Mouse (Mus musculus) left cerebral cortex, postnatal 36 days (tissue): ENCODE results near the gene Stk33. TPM values are rescaled to one million over a fixed set of nuclear protein-coding genes. Genes with fewer than 3 reads are reported as not detected.

ENCODE experiments used
- DNase-seq, 2 experiments: peaks; one replicate each; pipeline ENCODE4 v3.0.0; 2021 to 2022; ENCODE audit warnings: low spot score in 2 of 2, mixed read lengths in 1 of 2
- intact Hi-C: fragments of 180-260 bp; cut with DNase I; formaldehyde crosslinking; loops from one replicate; pipeline ENCODE4 v1.15.1; 2025
- total RNA-seq, 2 experiments: library from RNA; stranded (reverse); gene quantifications; 2 replicates each; pipeline ENCODE4 v1.2.3; 2021

Gene Stk33
- total RNA-seq, 2 experiments from 2014 or later: 0.70 to 0.76 TPM

DNA sequence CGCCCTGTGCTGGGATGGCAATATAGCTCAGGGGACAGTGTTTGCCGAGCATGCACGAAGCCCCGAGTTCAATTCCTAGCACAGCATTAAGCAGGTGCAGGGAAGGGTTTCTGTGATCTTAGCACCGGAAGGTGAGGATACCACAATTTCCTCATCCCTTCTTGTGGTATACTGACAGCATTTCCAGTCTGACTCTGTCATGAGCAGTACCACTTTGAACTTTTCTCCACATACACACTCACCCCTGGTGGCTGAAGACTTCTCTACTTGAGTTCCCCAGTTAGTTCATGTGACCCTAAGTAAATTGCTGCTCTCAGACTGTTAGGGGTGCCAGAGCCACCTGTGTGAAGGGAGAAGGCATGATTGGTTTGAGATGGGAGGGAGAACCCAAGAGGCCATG, 173.3 kb downstream of the Stk33 start:
- intact Hi-C loops: no loop called here
- DNase-seq: no peak

DNA sequence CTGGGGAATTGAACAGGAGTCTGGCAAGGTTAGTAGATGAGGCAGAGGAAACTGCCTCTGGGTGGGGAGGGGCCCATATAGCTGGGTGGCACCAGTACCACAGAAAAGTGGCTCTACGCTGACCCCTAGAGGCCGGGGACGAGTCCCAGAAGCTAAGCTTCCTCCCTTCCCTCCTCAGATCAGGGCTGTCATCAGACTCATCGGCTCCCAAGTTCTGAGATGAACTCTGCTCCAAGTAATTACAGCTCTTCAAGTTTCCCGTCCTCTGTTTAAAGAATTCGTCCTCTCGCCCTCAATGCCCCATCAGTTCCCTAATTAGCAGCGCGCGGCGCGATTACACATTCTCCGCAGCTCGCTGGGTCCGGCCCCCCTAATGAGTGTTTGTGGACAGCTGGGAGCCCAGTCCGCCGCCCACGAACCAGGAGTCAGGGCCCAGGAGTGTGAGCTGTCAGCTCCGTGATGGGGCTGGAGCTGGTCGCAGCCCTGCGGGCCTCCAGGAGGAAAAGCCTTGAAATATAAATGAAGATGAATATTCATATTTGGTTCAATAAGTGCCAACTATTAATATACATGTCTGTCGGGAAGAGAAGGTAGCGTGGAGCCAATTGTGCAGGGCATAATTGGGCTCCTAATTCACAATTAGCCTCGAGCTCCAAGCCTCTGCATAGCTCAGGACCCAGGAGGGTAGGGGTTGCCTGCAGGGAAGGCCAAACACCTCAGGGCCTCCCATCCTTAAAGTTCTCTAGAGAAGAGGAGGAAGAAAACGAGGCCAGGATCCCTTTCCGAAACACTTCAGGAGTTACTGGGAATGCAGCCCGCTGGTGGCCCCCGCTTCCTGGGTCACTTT, 183.2 kb downstream of the Stk33 start:
- intact Hi-C loops: no loop called here
- DNase-seq: peak; percentile 45

DNA sequence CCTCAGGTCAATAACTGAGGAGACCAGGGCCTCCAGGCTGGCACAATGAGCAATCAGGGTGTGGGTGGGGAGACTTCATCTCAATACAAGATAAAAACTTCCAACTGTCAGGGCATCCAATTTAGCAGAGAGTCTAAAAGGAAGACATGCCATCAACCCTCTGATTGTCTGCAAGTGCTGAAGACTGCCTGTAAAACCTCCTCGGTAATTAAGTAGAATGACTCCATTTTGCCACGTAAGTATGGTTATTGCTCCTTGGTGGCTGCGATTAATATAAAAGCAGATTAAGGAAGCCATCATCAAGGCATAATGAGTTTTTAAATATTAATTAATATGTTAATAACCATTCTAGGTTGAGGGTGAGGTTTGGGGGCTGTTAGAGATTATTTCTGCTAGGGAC, 187.5 kb downstream of the Stk33 start:
- DNase-seq: no peak
- intact Hi-C loops: no loop called here

DNA sequence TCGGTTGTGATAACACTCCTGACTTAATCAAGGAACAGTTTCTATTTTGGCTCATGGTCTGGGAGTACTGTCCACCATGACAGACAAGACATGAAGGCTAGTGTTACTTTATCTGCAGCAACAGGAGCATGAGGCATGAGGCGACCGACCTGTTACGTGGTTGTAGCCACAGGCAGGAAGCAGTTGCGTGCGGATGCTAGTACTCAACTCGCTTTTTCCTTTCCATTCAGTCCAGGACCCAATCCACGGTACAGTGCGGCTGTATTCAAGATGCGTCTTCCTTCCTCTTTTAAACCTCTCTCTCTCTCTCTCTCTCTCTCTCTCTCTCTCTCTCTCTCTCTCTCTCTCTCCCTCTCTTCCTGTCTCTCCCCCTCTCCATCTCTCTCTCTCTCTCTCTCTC, 194.1 kb downstream of the Stk33 start:
- intact Hi-C loops: loop anchor here (10.0 kb wide), 1 partner anchor 180 kb away; no protein-coding TSS in a partner anchor
- DNase-seq: no peak

DNA sequence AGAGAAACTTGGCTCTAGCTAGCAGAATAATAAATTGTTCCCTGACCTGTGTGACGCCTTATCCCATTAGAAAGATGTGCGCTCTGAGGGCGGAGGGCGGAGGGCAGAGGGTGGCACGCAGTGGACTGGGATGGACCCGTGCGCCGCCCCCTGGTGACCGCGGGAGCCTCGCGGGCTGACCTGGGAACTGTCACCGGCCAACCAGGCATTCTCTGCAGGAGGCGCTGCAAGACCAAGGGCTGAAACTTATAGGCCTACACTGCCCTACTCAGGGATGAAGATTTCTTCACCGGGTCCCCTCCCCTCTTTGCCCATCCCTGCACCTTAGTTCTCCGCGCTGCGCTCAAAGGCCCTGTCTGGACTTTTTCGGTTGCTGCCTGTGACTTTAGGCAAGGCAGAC, 197.6 kb downstream of the Stk33 start:
- no peak for DNase-seq
- intact Hi-C loops: loop anchor here (10.0 kb wide), 1 partner anchor 183 kb away; no protein-coding TSS in a partner anchor

DNA sequence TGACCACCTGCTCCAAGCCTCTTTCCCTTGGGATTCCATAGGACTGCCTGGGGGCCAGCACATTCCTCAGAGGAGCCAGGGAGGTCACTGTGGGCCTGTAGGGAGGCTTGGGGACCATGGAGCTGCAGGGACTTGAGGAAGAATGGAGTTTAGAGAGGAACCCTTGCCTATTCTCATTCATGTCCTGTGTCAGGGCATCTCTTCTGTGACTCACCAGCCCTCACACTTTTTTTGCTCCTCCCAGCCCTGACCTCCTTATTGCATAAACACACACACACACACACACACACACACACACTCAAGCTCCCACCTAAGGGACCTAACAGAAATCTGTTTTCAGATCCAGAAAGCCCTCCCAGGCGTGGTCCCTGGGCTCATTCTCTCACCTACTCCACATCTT, 199.5 kb downstream of the Stk33 start:
- intact Hi-C loops: no loop called here
- DNase-seq: no peak

DNA sequence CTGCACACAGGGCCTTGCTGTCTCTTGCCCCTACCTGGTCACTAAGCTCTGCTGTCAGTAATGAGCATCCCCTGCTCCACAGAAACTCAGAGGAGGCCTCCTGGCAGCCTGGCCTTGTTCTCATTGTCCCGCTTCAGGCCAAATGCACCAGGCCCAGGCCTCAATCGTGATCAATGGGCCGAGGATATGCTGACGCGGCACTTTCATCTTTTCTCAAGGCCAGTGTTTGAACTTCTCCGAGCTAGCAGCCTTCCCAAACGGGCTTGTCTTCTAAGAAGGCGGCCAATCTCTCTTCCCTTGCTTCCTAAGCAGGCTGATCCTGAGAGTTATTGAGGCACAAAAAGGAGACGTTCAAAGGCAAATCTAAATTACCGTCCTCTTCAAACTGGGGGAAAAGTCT, 200.2 kb downstream of the Stk33 start:
- intact Hi-C loops: no loop called here
- no peak for DNase-seq

DNA sequence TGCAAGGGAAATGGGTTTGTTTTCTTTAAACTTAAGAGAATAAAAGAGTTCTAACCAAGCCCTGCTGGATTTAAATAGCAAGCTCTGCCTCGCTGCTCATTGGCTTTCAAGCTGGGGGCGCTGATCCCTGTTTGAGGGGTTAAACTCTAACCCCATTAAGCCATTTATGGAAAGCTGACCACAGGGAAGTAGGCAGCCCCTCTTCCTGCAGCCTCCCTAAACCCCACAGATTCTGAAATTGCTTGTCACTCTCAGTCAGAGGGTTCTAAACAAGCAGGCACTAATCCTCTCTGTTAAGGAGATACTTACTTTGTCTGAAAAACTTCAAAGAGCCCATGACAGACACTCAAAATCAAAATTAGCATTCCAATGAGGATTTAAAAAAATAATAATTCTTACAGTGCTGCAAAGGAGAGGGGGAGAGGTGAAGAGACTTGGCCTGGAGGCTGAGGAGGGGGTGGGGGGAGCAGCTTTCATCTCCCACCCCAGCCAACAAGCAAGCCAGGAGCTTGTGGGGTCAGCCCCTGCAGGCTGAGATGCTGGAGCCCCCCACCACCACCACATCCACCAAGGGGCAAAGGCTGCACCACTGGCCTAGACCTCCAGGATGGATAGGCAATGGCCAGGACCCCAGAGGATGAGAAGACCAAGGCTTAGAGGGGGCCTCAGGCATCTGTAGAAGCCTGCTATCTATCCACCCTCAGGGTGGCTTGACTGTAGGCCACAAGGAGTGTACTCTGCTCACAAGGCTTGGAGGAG, 203.8 kb downstream of the Stk33 start:
- intact Hi-C loops: no loop called here
- no peak for DNase-seq

DNA sequence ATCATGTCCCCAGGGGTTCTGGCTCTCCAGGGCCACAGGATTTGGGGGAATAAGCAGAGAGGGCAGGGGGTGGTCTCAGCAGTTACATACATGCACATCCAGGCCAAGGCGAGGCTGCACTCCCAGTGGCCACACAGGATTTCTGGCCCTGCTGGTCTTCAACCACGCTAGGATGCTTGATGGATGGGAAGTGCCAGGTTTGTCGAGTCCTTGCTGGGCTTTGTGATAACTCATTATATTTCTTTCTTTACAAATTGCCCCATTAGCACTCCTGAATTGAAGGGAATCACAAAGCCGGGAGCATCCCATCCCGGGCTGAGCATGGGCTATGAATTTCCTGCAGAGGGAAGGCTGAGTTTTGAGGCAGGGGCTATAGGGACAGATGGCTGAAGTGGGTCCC, 204.4 kb downstream of the Stk33 start:
- intact Hi-C loops: no loop called here
- DNase-seq: no peak

DNA sequence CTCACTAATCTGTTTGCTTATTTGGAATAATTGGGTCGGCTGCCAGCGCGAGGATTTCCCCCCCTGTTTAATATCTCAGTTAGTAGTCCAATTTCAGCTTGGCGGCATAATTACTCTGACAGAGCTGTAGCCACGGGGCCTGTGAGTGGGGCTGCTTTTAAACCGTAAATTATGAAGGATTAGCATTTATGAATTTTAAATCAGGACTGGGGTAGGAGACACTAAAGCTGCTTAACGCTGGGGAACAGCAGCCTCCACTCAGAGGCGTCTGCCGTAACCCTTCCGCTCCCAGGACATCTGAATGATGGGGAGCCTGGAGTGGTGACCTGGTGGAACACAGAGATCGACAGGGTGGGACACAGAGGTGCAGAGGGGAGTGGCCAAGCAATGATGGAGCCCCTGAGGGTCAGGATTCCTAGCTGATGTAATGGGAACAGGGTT, 207.0 kb downstream of the Stk33 start:
- intact Hi-C loops: no loop called here
- no peak for DNase-seq

DNA sequence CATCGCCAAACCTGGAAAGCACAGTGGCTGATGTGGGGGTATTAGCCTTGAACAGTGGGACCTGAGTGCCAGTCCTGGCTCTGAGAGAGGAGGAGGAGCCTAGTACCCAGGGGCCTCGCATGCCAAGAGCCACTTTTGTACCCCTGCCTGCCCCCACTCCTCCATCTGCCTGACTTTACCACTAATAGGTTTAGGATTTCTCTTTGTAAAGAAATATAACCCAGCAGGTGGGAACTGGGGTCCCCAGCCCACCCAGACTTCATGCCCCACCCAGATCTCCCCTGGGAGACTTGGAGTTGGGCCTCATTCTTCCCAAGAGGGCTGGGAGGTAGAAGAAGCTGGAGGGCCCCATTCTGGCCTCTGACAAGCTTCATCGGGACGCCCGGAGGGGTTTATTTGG, 207.6 kb downstream of the Stk33 start:
- intact Hi-C loops: no loop called here
- no peak for DNase-seq

DNA sequence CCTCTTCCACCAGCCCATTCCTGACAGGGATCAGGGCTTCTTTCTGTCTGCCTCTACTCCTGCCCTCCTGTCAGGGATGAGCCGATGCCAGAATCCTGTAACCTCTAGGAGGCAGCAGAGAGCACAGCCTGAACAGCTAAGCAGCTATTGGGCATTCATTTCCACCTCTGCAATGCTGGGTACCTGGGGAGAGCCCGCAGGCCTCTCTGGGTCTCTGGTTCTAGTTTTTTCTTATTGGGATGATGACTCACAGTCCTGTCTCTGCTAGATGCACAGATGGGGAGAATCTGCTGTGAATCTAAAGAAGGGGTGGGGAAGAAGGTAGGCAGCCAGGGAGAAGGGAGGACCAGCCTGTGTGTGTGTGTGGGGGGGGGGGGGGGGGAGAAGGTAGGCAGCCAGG, 208.1 kb downstream of the Stk33 start:
- DNase-seq: peak; percentile 66 to 72
- intact Hi-C loops: no loop called here

Other genes starting within 250 kb of the Stk33 start
- 10 to 100 TPM; 18.0 to 19.4 TPM for gene Trim66, start 69.1 kb upstream of the Stk33 start, total RNA-seq
- 100 to 1,000 TPM; 130 to 132 TPM for gene Rpl27a, start 80.1 kb upstream of the Stk33 start, total RNA-seq